Mouse (Mus musculus) heart, adult 2 months (tissue): ENCODE measurements around the gene Arfgap3. TPM values are rescaled to one million over a fixed set of nuclear protein-coding genes. Genes with fewer than 3 reads are reported as not detected.
"Not testable (repeated sequence)": the region's sequence is repeated elsewhere in the genome, so short reads cannot be mapped to it uniquely, and the experiment has no call there.

Source experiments
- DNase-seq, 2 experiments: peaks; one replicate each; pipeline ENCODE4 v3.0.0; 2021
- H3K27ac ChIP-seq: fragments of 200-600 bp; 2 replicates; pipeline ENCODE4 v1.8.1; 2022
- H3K27me3 ChIP-seq: fragments of 200-500 bp; 2 replicates; pipeline ENCODE4 v1.6.1; 2012; ENCODE audit warnings: mild to moderate bottlenecking, low read length, inconsistent platforms, mixed read lengths; ENCODE audit not compliant: control insufficient read depth, insufficient read depth
- H3K36me3 ChIP-seq: fragments of 200-500 bp; 2 replicates; pipeline ENCODE4 v1.6.1; 2012; ENCODE audit warnings: low read length, inconsistent platforms; ENCODE audit not compliant: control insufficient read depth, insufficient read depth
- H3K4me1 ChIP-seq: fragments of 200-500 bp; 2 replicates; pipeline ENCODE4 v1.6.1; 2011; ENCODE audit warnings: low read length; ENCODE audit not compliant: control insufficient read depth, insufficient read depth
- H3K4me3 ChIP-seq: fragments of 200-600 bp; 2 replicates; pipeline ENCODE4 v1.8.1; 2022
- H3K79me2 ChIP-seq: fragments of 200-500 bp; replicated peaks from 2 replicates; pipeline ENCODE4 v1.6.1; 2012; ENCODE audit warnings: mild to moderate bottlenecking, inconsistent platforms, low read length, moderate library complexity, mixed read lengths; ENCODE audit not compliant: control insufficient read depth, insufficient read depth
- H3K9ac ChIP-seq: fragments of 200-500 bp; 2 replicates; pipeline ENCODE4 v1.6.1; 2012; ENCODE audit warnings: low read depth, mild to moderate bottlenecking, control low read depth, inconsistent platforms, low read length, mixed read lengths
- CTCF ChIP-seq: fragments of 200-600 bp; IDR thresholded peaks from 2 replicates; pipeline ENCODE4 v1.8.1; 2022; ENCODE audit warnings: antibody characterized with exemption, mild to moderate bottlenecking, moderate library complexity
- EP300 ChIP-seq: fragments of 200-500 bp; IDR thresholded peaks from 2 replicates; pipeline ENCODE4 v1.6.1; 2011; ENCODE audit warnings: low read depth, low read length, control low read depth; ENCODE audit not compliant: insufficient read depth
- POLR2A ChIP-seq: fragments of 200-500 bp; IDR thresholded peaks from 2 replicates; pipeline ENCODE4 v1.6.1; 2011; ENCODE audit warnings: mild to moderate bottlenecking, low read depth, low read length, control low read depth; ENCODE audit not compliant: insufficient read depth
- WGBS: fragments of 180-500 bp; shearing (Covaris S2); methylation state at CpG from one replicate; pipeline ENCODE4 v1.1.7; 2018; 5-methylcytosine and 5-hydroxymethylcytosine counted together
- intact Hi-C: fragments of 180-260 bp; cut with DNase I; formaldehyde crosslinking; loops from one replicate; pipeline ENCODE4 v1.15.1; 2025
- polyA plus RNA-seq: library from polyadenylated mRNA; depleted of rRNA; stranded (reverse); fragments of >200 nt; gene quantifications from 2 replicates; pipeline ENCODE4 v1.2.3, GENCODE M21; 2012
- total RNA-seq, 2 experiments: library from RNA; stranded (reverse); gene quantifications; 2 replicates each; pipeline ENCODE4 v1.2.3; 2021

Arfgap3 gene
- total and polyA plus RNA-seq, 3 experiments, result 9.6 to 12.2 (median 9.8) TPM

DNA sequence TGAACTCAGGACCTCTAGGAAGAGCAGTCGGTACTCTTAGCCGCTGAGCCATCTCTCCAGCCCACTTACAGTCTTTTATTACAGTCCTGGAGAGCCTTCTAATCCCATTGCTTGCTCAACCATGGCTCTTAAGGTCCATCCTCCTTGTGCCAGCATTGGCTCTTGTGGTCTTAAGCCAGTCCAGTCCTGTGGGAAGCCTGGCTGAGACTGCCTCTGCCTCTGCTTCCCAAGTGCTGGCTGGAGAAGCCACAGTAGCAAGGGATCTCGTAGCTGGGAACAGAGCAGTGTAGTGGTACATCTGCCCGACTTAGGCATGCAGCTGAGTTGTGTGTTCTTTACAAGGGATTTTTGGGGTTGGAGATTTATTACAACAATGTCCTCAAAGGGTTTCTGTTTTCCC is 32.4 kb upstream of the Arfgap3 start:
- no peak for DNase-seq
- Histone ChIP-seq H3K27ac (no peak overlapping the region), H3K4me1 (0 out of 2 replicates have a peak, but pooled peaks cover 1% of the 10 kb centered on the region), H3K9ac (no peak overlapping the region), H3K79me2 (no peaks in the 10 kb centered on the region), H3K27me3 (no peaks in the 10 kb centered on the region), H3K4me3 (no peak overlapping the region), H3K36me3 (peaks cover 3% of the 10 kb centered on the region; the same call in 1 of the 2 replicates)
- no peak for TF ChIP-seq CTCF
- 89% methylated on average over 4 of the region's 4 CpGs for WGBS
- intact Hi-C loops, result no loop called here

DNA sequence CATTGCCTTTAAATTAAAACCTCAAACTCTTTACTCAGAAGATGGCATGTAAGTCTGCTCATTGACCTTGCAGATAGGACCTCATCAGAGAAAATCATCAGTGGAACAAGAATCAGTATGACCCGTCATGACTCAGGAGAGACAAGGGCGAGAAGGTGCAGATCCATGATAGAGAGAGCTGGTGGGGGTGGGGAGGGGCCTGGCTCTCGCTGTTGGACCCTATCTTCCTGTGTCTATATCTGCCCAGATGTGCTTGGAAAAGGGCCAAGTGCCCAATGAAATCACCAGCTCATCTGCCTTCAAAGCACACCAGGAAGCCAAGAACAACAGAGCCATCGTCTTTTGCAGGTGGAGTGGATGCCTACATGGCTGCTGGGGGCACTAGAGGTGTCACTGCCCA is 27.1 kb upstream of the Arfgap3 start:
- DNase-seq, result no peak
- no peaks in the 10 kb centered on the region for H3K79me2 ChIP-seq
- no peaks in the 10 kb centered on the region for H3K27me3 ChIP-seq
- 39% methylated on average over 4 of the region's 4 CpGs for WGBS
- intact Hi-C loops, result loop anchor here (5.0 kb wide), 1 partner anchor 165 kb away; no protein-coding TSS in a partner anchor
- no peak overlapping the region for H3K27ac ChIP-seq
- no peaks in the 10 kb centered on the region for H3K36me3 ChIP-seq
- no peak overlapping the region for H3K4me3 ChIP-seq
- H3K4me1 ChIP-seq, result no peaks in the 10 kb centered on the region
- H3K9ac ChIP-seq, result no peak overlapping the region
- no peak for TF ChIP-seq POLR2A
- no peak for TF ChIP-seq CTCF
- TF ChIP-seq EP300, result no peak

DNA sequence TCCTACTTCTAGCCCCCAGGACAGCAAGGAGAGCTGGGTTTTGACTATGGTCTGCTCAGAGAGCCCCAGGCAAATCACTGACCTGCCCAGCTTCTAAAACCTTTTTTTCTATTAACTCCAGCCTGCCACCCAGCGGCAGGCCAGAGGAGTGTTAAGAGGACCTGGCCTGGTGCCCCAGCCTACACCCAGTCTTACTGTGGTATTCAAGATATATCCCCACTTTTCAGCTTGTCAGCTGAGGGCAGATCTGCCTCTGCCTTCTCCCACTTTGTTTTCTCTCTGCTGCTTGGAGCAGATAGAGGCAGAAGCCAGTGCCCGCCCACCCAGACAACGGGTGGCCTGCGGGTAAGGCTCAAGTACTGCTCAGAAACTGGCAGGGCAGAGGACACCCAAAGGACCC is 25.1 kb upstream of the Arfgap3 start:
- Histone ChIP-seq H3K27ac (no peak overlapping the region), H3K27me3 (no peaks in the 10 kb centered on the region), H3K4me1 (no peaks in the 10 kb centered on the region), H3K36me3 (no peaks in the 10 kb centered on the region), H3K79me2 (no peaks in the 10 kb centered on the region), H3K9ac (no peak overlapping the region), H3K4me3 (no peak overlapping the region)
- WGBS, result 41% methylated on average over 4 of the region's 4 CpGs
- intact Hi-C loops, result loop anchor here (5.0 kb wide), 1 partner anchor 163 kb away; no protein-coding TSS in a partner anchor
- TF ChIP-seq CTCF (peak; percentile 89), POLR2A (no peak), EP300 (0 out of 2 replicates have a peak, but pooled peaks have one; percentile 39)
- DNase-seq, result peak; percentile 78 to 83

DNA sequence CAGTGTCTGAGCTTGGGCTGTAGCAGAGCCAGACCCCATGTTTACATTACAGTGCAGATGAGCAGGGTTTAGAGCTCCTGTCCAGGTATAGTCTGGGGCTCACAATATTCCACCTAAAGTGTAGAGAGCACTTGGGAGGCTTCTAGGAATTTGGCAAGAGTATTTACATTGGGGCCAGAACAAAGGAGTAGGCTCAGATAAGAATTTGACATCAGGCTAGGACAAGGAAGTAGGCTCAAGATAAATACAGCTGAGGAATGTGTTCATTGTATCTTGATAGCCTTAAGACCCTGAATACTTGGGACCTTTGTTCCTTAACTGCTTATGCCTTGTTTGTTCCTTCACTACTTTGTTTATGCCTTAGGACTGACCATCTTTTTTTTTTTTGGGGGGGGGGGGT is 24.0 kb upstream of the Arfgap3 start:
- Histone ChIP-seq H3K79me2 (no peaks in the 10 kb centered on the region), H3K4me1 (no peaks in the 10 kb centered on the region), H3K27me3 (no peaks in the 10 kb centered on the region), H3K27ac (no peak overlapping the region), H3K9ac (no peak overlapping the region), H3K4me3 (no peak overlapping the region), H3K36me3 (no peaks in the 10 kb centered on the region)
- no peak for TF ChIP-seq CTCF
- no peak for TF ChIP-seq EP300
- TF ChIP-seq POLR2A, result no peak
- no peak for DNase-seq
- intact Hi-C loops, result no loop called here

DNA sequence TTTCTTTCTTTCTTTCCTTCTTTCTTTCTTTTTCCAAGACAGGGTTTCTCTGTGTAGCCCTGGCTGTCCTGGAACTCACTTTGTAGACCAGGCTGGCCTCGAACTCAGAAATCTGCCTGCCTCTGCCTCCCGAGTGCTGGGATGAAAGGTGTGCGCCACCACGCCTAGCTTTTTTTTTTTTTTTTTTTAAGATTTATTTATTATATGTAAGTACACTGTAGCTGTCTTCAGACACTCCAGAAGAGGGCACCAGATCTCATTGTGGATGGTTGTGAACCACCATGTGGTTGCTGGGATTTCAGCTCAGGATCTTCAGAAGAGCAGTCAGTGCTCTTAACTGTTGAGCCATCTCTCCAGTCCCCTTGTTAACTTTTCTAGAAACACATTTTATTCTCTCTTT is 18.7 kb upstream of the Arfgap3 start:
- intact Hi-C loops, H3K4me3 ChIP-seq, H3K79me2 ChIP-seq, DNase-seq, H3K27ac ChIP-seq, H3K27me3 ChIP-seq, H3K4me1 ChIP-seq, H3K36me3 ChIP-seq, H3K9ac ChIP-seq: not testable (repeated sequence)
- 86% methylated on average over 4 of the region's 4 CpGs for WGBS
- peak; percentile 37 for TF ChIP-seq CTCF

DNA sequence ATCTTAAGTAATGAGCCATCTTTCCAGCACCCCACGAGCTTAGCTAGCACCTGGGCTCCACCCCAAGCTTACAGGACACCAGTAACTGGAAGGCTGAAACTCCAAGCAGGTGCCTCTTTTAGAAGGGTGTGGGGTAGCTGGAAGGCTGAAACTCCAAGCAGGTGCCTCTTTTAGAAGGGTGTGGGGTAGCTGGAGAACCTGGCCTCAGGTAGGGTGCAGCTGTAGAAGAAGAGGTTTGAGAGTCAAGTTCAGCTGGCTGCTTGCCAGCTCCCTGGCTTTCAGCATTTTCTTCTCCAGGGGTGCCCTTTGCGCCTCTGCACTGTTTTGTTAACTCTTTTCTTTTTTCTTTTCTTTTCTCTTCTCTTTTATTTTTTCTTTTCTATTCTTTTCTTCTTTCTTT is 18.2 kb upstream of the Arfgap3 start:
- H3K79me2 ChIP-seq, result no peaks in the 10 kb centered on the region
- TF ChIP-seq POLR2A, result no peak
- TF ChIP-seq EP300, result no peak
- TF ChIP-seq CTCF, result no peak
- peaks cover 2% of the 10 kb centered on the region; the same call in 1 of the 2 replicates for H3K4me1 ChIP-seq
- 0 out of 2 replicates have a peak, but pooled peaks cover 1% of the 10 kb centered on the region for H3K27me3 ChIP-seq
- H3K27ac ChIP-seq, result no peak overlapping the region
- 83% methylated on average over 2 of the region's 2 CpGs for WGBS
- H3K4me3 ChIP-seq, result no peak overlapping the region
- H3K36me3 ChIP-seq, result no peaks in the 10 kb centered on the region
- H3K9ac ChIP-seq, result no peak overlapping the region
- no peak for DNase-seq
- intact Hi-C loops, result no loop called here
